Comparison of ENCODE assay signal across 10 mouse cellular contexts in genomic region chr8:94343290-94343689, GRCm38 (mm10). TPM values are rescaled to one million over a fixed set of nuclear protein-coding genes. Genes with fewer than 3 reads are reported as not detected.
DNase-seq lines count a peak whose midpoint lies in the region; ATAC-seq and TF ChIP-seq lines count a peak whose summit lies in the region.
"Had no signal": no experiment of that assay in that cellular context is flagged by ENCODE, and none has a peak within 500 bp of the region (broad histone marks: within the 10 kb centered on the region; RNA-seq: fewer than 3 reads in every experiment).

No protein-coding gene starts in this region.

- no peak for TF ChIP-seq POLR2A in kidney, adult 2 months (IDR thresholded peaks at IDR 0.05; ENCODE audit: low read depth, low read length)

- no peak overlapping the region for H3K9ac ChIP-seq in kidney, embryonic 14.5 days (ENCODE audit: low read depth, low read length)
- no peak overlapping the region for H3K9ac ChIP-seq in forebrain, postnatal 0 days
- H3K9ac ChIP-seq: embryonic facial prominence, embryonic 15.5 days had no signal

- no peak for ATAC-seq in kidney, embryonic 14.5 days (ENCODE audit: low FRiP score, low TSS enrichment)
- peak; percentile 65 for ATAC-seq in forebrain, postnatal 0 days

- no peaks in the 10 kb centered on the region for H3K27me3 ChIP-seq in kidney, adult 2 months (replicated peaks; ENCODE audit: control insufficient read depth, insufficient read depth, low read length)
- no peaks in the 10 kb centered on the region for H3K27me3 ChIP-seq in kidney, embryonic 14.5 days (ENCODE audit: control insufficient read depth, insufficient read depth, low read length)
- H3K27me3 ChIP-seq in forebrain, postnatal 0 days (ENCODE audit: insufficient read depth, low read length): no peaks in the 10 kb centered on the region
- H3K27me3 ChIP-seq: embryonic facial prominence, embryonic 15.5 days had no signal

- WGBS in kidney, adult 2 months: 9% methylated on average over 6 of the region's 6 CpGs
- 15% methylated on average over 6 of the region's 6 CpGs for WGBS in kidney, embryonic 14.5 days
- WGBS in forebrain, postnatal 0 days: 8% methylated on average over 6 of the region's 6 CpGs

- peaks cover 3% of the 10 kb centered on the region; the same call in 1 of the 2 replicates for H3K4me1 ChIP-seq in kidney, adult 2 months (ENCODE audit: control insufficient read depth, insufficient read depth, low read length)
- H3K4me1 ChIP-seq in kidney, embryonic 14.5 days (ENCODE audit: control insufficient read depth, insufficient read depth, low read length): no peaks in the 10 kb centered on the region
- H3K4me1 ChIP-seq in forebrain, postnatal 0 days (ENCODE audit: insufficient read depth): no peaks in the 10 kb centered on the region
- H3K4me1 ChIP-seq: embryonic facial prominence, embryonic 15.5 days had no signal

- peak; percentile 83 for TF ChIP-seq CTCF in kidney, adult 2 months (conservative IDR thresholded peaks at IDR 0.05; ENCODE audit: insufficient read depth, insufficient read length, low read depth, low read length)
- TF ChIP-seq CTCF in forebrain, postnatal 0 days (IDR thresholded peaks at IDR 0.05; ENCODE audit: low read depth): peak; percentile 90

- intact Hi-C loops in left cerebral cortex, postnatal 4 days (cut with DNase I): loop anchor here (5.0 kb wide), 2 partner anchors 54 to 149 kb away; no protein-coding TSS in a partner anchor

- H3K4me2 ChIP-seq in kidney, embryonic 14.5 days (replicated peaks; ENCODE audit: low read depth, low read length): no peak overlapping the region
- H3K4me2 ChIP-seq in forebrain, postnatal 0 days (ENCODE audit: low read depth): no peak overlapping the region
- H3K4me2 ChIP-seq: embryonic facial prominence, embryonic 15.5 days had no signal

- H3K4me3 ChIP-seq in kidney, adult 2 months (ENCODE audit: insufficient read depth, low read depth, low read length): no peak overlapping the region
- no peak overlapping the region for H3K4me3 ChIP-seq in kidney, embryonic 14.5 days (ENCODE audit: low read length)
- no peak overlapping the region for H3K4me3 ChIP-seq in forebrain, postnatal 0 days (ENCODE audit: low read depth, low read length)
- H3K4me3 ChIP-seq: embryonic facial prominence, embryonic 15.5 days had no signal

- H3K9me3 ChIP-seq in kidney, embryonic 14.5 days (ENCODE audit: control insufficient read depth, low read length): no peaks in the 10 kb centered on the region
- no peaks in the 10 kb centered on the region for H3K9me3 ChIP-seq in forebrain, postnatal 0 days (ENCODE audit: low read length)
- H3K9me3 ChIP-seq: embryonic facial prominence, embryonic 15.5 days had no signal

- DNase-seq in kidney, adult 2 months: peak; percentile 90
- DNase-seq in c-Kit-negative CD71-positive TER-119-positive erythroid progenitor cells, embryonic 14.5 days (ENCODE audit: low read depth, low spot score): peak; percentile 53
- DNase-seq in forebrain, postnatal 0 days: peak; percentile 85
- DNase-seq in induced T-regulatory cell, adult 2 months (ENCODE audit: low read depth): peak; percentile 91
- peak; percentile 84 for DNase-seq in left cerebral cortex, postnatal 4 days
- peak; percentile 57 for DNase-seq in ovary, postnatal 10 days (ENCODE audit: low spot score)
- DNase-seq in thymus, postnatal 0 days (ENCODE audit: low spot score): peak; percentile 86

- no peak overlapping the region for H3K27ac ChIP-seq in kidney, adult 2 months (ENCODE audit: insufficient read depth, low read depth, low read length)
- H3K27ac ChIP-seq in kidney, embryonic 14.5 days (ENCODE audit: low read depth, low read length): no peak overlapping the region
- H3K27ac ChIP-seq in forebrain, postnatal 0 days (ENCODE audit: low read depth, low read length): no peak overlapping the region
- H3K27ac ChIP-seq: embryonic facial prominence, embryonic 15.5 days had no signal

- no peaks in the 10 kb centered on the region for H3K36me3 ChIP-seq in kidney, adult 2 months (ENCODE audit: control insufficient read depth, insufficient read depth, low read length)
- no peaks in the 10 kb centered on the region for H3K36me3 ChIP-seq in kidney, embryonic 14.5 days (ENCODE audit: control insufficient read depth, insufficient read depth, low read length)
- no peaks in the 10 kb centered on the region for H3K36me3 ChIP-seq in forebrain, postnatal 0 days (ENCODE audit: insufficient read depth)
- H3K36me3 ChIP-seq: embryonic facial prominence, embryonic 15.5 days had no signal

RNA-seq across cellular contexts. Expression of gene Slc12a3, which starts 14.3 kb away (rescaled TPM):
- polyA plus RNA-seq in kidney, adult 2 months (2012; rRNA removed): 600 and 1,070 TPM in 2 replicates
- 0.39 and 0.51 TPM in 2 replicates for polyA plus RNA-seq in kidney, embryonic 14.5 days (2014; fragmentation: Nextera tagmentation; extraction: Ambion mirVana)
- total RNA-seq in forebrain, postnatal 0 days (2014; rRNA removed): 0.29 TPM in 1 of 2 replicates, not detected in the other
- 0.08 and 0.12 TPM in 2 replicates for polyA plus RNA-seq in forebrain, postnatal 0 days (2015; fragmentation: Nextera tagmentation; extraction: Ambion mirVana)
- total RNA-seq in left cerebral cortex, postnatal 4 days (2021): under 1 TPM; 0.28 to 0.54 TPM
- polyA plus RNA-seq in thymus, postnatal 0 days (2015; fragmentation: Nextera tagmentation; extraction: Ambion mirVana): 0.12 and 0.21 TPM in 2 replicates
- polyA plus RNA-seq: stomach, embryonic 14.5 days had no signal

RNA-seq across cellular contexts. Expression of gene Herpud1, which starts 42.9 kb away (rescaled TPM):
- polyA plus RNA-seq in kidney, adult 2 months (2012; rRNA removed): 417 and 537 TPM in 2 replicates
- polyA plus RNA-seq in kidney, embryonic 14.5 days (2014; fragmentation: Nextera tagmentation; extraction: Ambion mirVana): 53.7 and 61.2 TPM in 2 replicates
- 68.2 and 79.7 TPM in 2 replicates for total RNA-seq in forebrain, postnatal 0 days (2014; rRNA removed)
- 60.7 and 63.4 TPM in 2 replicates for polyA plus RNA-seq in forebrain, postnatal 0 days (2015; fragmentation: Nextera tagmentation; extraction: Ambion mirVana)
- 10 to 100 TPM; 34.4 to 36.1 TPM for total RNA-seq in left cerebral cortex, postnatal 4 days (2021)
- polyA plus RNA-seq in thymus, postnatal 0 days (2015; fragmentation: Nextera tagmentation; extraction: Ambion mirVana): 78.9 and 83.6 TPM in 2 replicates

Comparison
In these comparisons a context has a peak if more than half of its experiments do, and no peak if none do; other contexts are left out.
1. RNA of gene Slc12a3, which starts 14.3 kb away (polyA plus RNA-seq): 600 to 1,070 TPM in kidney, adult 2 months; 0.39 to 0.51 TPM in kidney, embryonic 14.5 days, 0.12 to 0.21 TPM in thymus, postnatal 0 days and 0.08 to 0.12 TPM in forebrain, postnatal 0 days; every median in the first group is over 100 times any median in the second.
2. Peak in every context shown above with its lines, with median percentiles within 50 percentile points of each other: DNase-seq.